Mouse (Mus musculus) liver, embryonic 15.5 days (tissue): ENCODE data around the gene Ddx41. TPM values are rescaled to one million over a fixed set of nuclear protein-coding genes. Genes with fewer than 3 reads are reported as not detected.
"Not testable (repeated sequence)": the region's sequence is repeated elsewhere in the genome, so short reads cannot be mapped to it uniquely, and the experiment has no call there.

Experiments used
- ATAC-seq: fragments of 200-750 bp; cut with Nextera tagmentation; 2 replicates; pipeline ENCODE4 v1.8.0; 2017; ENCODE audit warnings: moderate number of reproducible peaks, mild to moderate bottlenecking, moderate library complexity; ENCODE audit not compliant: insufficient read depth
- H3K27ac ChIP-seq: fragments of 300-500 bp; sonication (generic); replicated peaks from 2 replicates; pipeline ENCODE4 v1.5.1; 2015; ENCODE audit warnings: mild to moderate bottlenecking, inconsistent platforms
- H3K27me3 ChIP-seq: fragments of 300-500 bp; sonication (generic); 2 replicates; pipeline ENCODE4 v1.6.1; 2015; ENCODE audit warnings: mild to moderate bottlenecking, inconsistent platforms
- H3K36me3 ChIP-seq: fragments of 300-500 bp; sonication (generic); replicated peaks from 2 replicates; pipeline ENCODE4 v1.6.1; 2015; ENCODE audit warnings: moderate library complexity, mild to moderate bottlenecking, inconsistent platforms
- H3K4me1 ChIP-seq: fragments of 300-500 bp; sonication (generic); replicated peaks from 2 replicates; pipeline ENCODE4 v1.6.1; 2015; ENCODE audit warnings: inconsistent platforms
- H3K4me2 ChIP-seq: fragments of 300-500 bp; sonication (generic); 2 replicates; pipeline ENCODE4 v1.6.1; 2015; ENCODE audit warnings: moderate library complexity, mild to moderate bottlenecking, inconsistent platforms
- H3K4me3 ChIP-seq: fragments of 300-500 bp; sonication (generic); replicated peaks from 2 replicates; pipeline ENCODE4 v1.5.1; 2015; ENCODE audit warnings: mild to moderate bottlenecking, inconsistent platforms
- H3K9ac ChIP-seq: fragments of 300-500 bp; sonication (generic); 2 replicates; pipeline ENCODE4 v1.6.1; 2015; ENCODE audit warnings: moderate library complexity, mild to moderate bottlenecking, inconsistent platforms
- H3K9me3 ChIP-seq: fragments of 300-500 bp; sonication (generic); replicated peaks from 2 replicates; pipeline ENCODE4 v1.6.1; 2016; ENCODE audit warnings: inconsistent platforms
- WGBS: fragments of 180-500 bp; shearing (Covaris S2); methylation state at CpG from one replicate; pipeline ENCODE4 v1.1.7; 2015; ENCODE audit warnings: mixed read lengths; ENCODE audit not compliant: insufficient replicate concordance; 5-methylcytosine and 5-hydroxymethylcytosine counted together
- polyA plus RNA-seq: library from polyadenylated mRNA; unstranded; fragments of >200 nt; fragmentation: Nextera tagmentation; extraction: Ambion mirVana; gene quantifications from 2 replicates; pipeline ENCODE4 v1.2.1, GENCODE M21; 2015

Ddx41 gene
- 23.6 and 24.3 TPM in 2 replicates for polyA plus RNA-seq

GRCm38 (mm10) chr13:55536194-55537175 lies at the start of gene Ddx41:
TSS of gene Ddx41 (minus strand) at chr13:55536658.
- Histone ChIP-seq H3K9me3 (no peaks in the 10 kb centered on the region), H3K27ac (peak within 1 kb of the TSS; percentile 73), H3K9ac (peak within 1 kb of the TSS; percentile 78), H3K4me1 (peaks cover 30% of the 10 kb centered on the region), H3K4me3 (peak within 1 kb of the TSS; percentile 93), H3K27me3 (no peaks in the 10 kb centered on the region), H3K36me3 (peaks cover 66% of the 10 kb centered on the region), H3K4me2 (peak within 1 kb of the TSS; percentile 94)
- ATAC-seq: peak; percentile 99
- under 1% methylated on average over 70 of the region's 70 CpGs for WGBS

- ATAC-seq: no peak
- H3K27me3 ChIP-seq: no peaks in the 10 kb centered on the region
- H3K4me1 ChIP-seq: no peaks in the 10 kb centered on the region
- WGBS: 54% methylated on average over 4 of the region's 4 CpGs
- no peak overlapping the region for H3K4me3 ChIP-seq
- no peaks in the 10 kb centered on the region for H3K9me3 ChIP-seq
- H3K4me2 ChIP-seq: no peak overlapping the region
- H3K27ac ChIP-seq: no peak overlapping the region
- H3K36me3 ChIP-seq: no peaks in the 10 kb centered on the region
- H3K9ac ChIP-seq: no peak overlapping the region
Measured at GRCm38 (mm10) chr13:55578086-55578485, 41.6 kb upstream of the Ddx41 start.

GRCm38 (mm10) chr13:55576872-55577271 lies 40.4 kb upstream of the Ddx41 start:
- not testable (repeated sequence) for H3K9me3 ChIP-seq, H3K36me3 ChIP-seq, H3K4me3 ChIP-seq, ATAC-seq, H3K4me1 ChIP-seq, H3K4me2 ChIP-seq, H3K9ac ChIP-seq, H3K27me3 ChIP-seq, H3K27ac ChIP-seq
- 66% methylated on average over 7 of the region's 7 CpGs for WGBS

GRCm38 (mm10) chr13:55575932-55576331 lies 39.5 kb upstream of the Ddx41 start:
- Histone ChIP-seq H3K9me3 (no peaks in the 10 kb centered on the region), H3K27me3 (no peaks in the 10 kb centered on the region), H3K36me3 (no peaks in the 10 kb centered on the region), H3K27ac (no peak overlapping the region), H3K4me3 (no peak overlapping the region), H3K9ac (no peak overlapping the region), H3K4me2 (no peak overlapping the region), H3K4me1 (peaks cover 9% of the 10 kb centered on the region)
- ATAC-seq: no peak
- WGBS: 46% methylated on average over 5 of the region's 5 CpGs

- H3K9me3 ChIP-seq: no peaks in the 10 kb centered on the region
- no peak overlapping the region for H3K27ac ChIP-seq
- H3K36me3 ChIP-seq: no peaks in the 10 kb centered on the region
- no peak overlapping the region for H3K4me3 ChIP-seq
- no peak overlapping the region for H3K9ac ChIP-seq
- no peak overlapping the region for H3K4me2 ChIP-seq
- 66% methylated on average over 5 of the region's 5 CpGs for WGBS
- ATAC-seq: no peak
- peaks cover 20% of the 10 kb centered on the region for H3K4me1 ChIP-seq
- H3K27me3 ChIP-seq: no peaks in the 10 kb centered on the region
Measured at GRCm38 (mm10) chr13:55574321-55574720, 37.9 kb upstream of the Ddx41 start.

- H3K9me3 ChIP-seq: no peaks in the 10 kb centered on the region
Measured at GRCm38 (mm10) chr13:55573432-55573831, 37.0 kb upstream of the Ddx41 start, which contains the start of gene Tmed9. TSS of gene Tmed9 (plus strand) at chr13:55573732.

GRCm38 (mm10) chr13:55571977-55572376 lies 35.5 kb upstream of the Ddx41 start:
- H3K9ac ChIP-seq: no peak overlapping the region
- 37% methylated on average over 2 of the region's 2 CpGs for WGBS
- H3K4me2 ChIP-seq: peak overlapping the region; percentile 92

More at GRCm38 (mm10) chr13:55573432-55573831, 37.0 kb upstream of the Ddx41 start, which contains the start of gene Tmed9:
- ATAC-seq: no peak
- Histone ChIP-seq H3K27ac (no peak within 1 kb of the TSS), H3K36me3 (no peaks in the 10 kb centered on the region), H3K27me3 (no peaks in the 10 kb centered on the region), H3K9ac (no peak within 1 kb of the TSS), H3K4me3 (no peak within 1 kb of the TSS), H3K4me1 (peaks cover 25% of the 10 kb centered on the region), H3K4me2 (no peak within 1 kb of the TSS)
- 88% methylated on average over 2 of the region's 2 CpGs for WGBS

GRCm38 (mm10) chr13:55571027-55571751 lies 34.7 kb upstream of the Ddx41 start, which contains the start of gene Fam193b:
TSS of gene Fam193b (minus strand) at chr13:55571120.
- 2% methylated on average over 47 of the region's 47 CpGs for whole genome bisulfite sequencing
- Histone ChIP-seq H3K4me1 (peaks cover 25% of the 10 kb centered on the region), H3K4me3 (peak within 1 kb of the TSS; percentile 93), H3K27ac (peak within 1 kb of the TSS; percentile 91), H3K4me2 (peak within 1 kb of the TSS; percentile 92), H3K9ac (peak within 1 kb of the TSS; percentile 94), H3K36me3 (no peaks in the 10 kb centered on the region), H3K27me3 (no peaks in the 10 kb centered on the region), H3K9me3 (no peaks in the 10 kb centered on the region)
- peak; percentile 93 for ATAC-seq

More at GRCm38 (mm10) chr13:55571977-55572376, 35.5 kb upstream of the Ddx41 start:
- ATAC-seq: no peak
- Histone ChIP-seq H3K4me3 (0 out of 2 replicates have a peak overlapping the region, but pooled peaks have one; percentile 93), H3K27me3 (no peaks in the 10 kb centered on the region), H3K27ac (no peak overlapping the region), H3K36me3 (no peaks in the 10 kb centered on the region), H3K9me3 (no peaks in the 10 kb centered on the region), H3K4me1 (peaks cover 25% of the 10 kb centered on the region)

GRCm38 (mm10) chr13:55570286-55570973 lies 34.0 kb upstream of the Ddx41 start:
- peak; percentile 73 for ATAC-seq
- Histone ChIP-seq H3K9me3 (no peaks in the 10 kb centered on the region), H3K9ac (peak overlapping the region; percentile 94), H3K36me3 (no peaks in the 10 kb centered on the region), H3K4me3 (peak overlapping the region; percentile 93), H3K4me1 (peaks cover 25% of the 10 kb centered on the region), H3K4me2 (peak overlapping the region; percentile 92), H3K27me3 (no peaks in the 10 kb centered on the region), H3K27ac (peak overlapping the region; percentile 91)
- 0% methylated on average over 46 of the region's 47 CpGs for WGBS

GRCm38 (mm10) chr13:55569726-55570285 lies 33.3 kb upstream of the Ddx41 start:
- WGBS: 23% methylated on average over 16 of the region's 16 CpGs
- no peaks in the 10 kb centered on the region for H3K27me3 ChIP-seq
- H3K4me3 ChIP-seq: peak overlapping the region; percentile 93
- no peaks in the 10 kb centered on the region for H3K9me3 ChIP-seq
- no peaks in the 10 kb centered on the region for H3K36me3 ChIP-seq
- peak overlapping the region; percentile 94 for H3K9ac ChIP-seq
- peak overlapping the region; percentile 91 for H3K27ac ChIP-seq
- peak overlapping the region; percentile 92 for H3K4me2 ChIP-seq
- ATAC-seq: no peak
- peaks cover 25% of the 10 kb centered on the region for H3K4me1 ChIP-seq
